Mouse (Mus musculus) frontal cortex, postnatal 25 days (tissue): Measurements from ENCODE around the gene Swsap1.
A peak's percentile ranks its signal among the peaks of the same experiment; 100 is the strongest.

Experiments used
- DNase-seq, 2 experiments: peaks; one replicate each; pipeline ENCODE4 v3.0.0; 2022; ENCODE audit warnings: low spot score in 2 of 2

The Swsap1 gene

GRCm38 (mm10) chr9:21962416-21963059, 7.0 kb downstream of the Swsap1 start:
- DNase-seq: peak in 1 of 2 experiments; percentile 52

GRCm38 (mm10) chr9:21963417-21963816, 7.9 kb downstream of the Swsap1 start, which contains the start of gene Epor:
Gene Epor (minus strand): TSS chr9:21963506.
- no peak for DNase-seq

- DNase-seq: no peak
Observed at GRCm38 (mm10) chr9:21968883-21969282, 13.3 kb downstream of the Swsap1 start.

- DNase-seq: no peak
Observed at GRCm38 (mm10) chr9:21969304-21969703, 13.7 kb downstream of the Swsap1 start.

GRCm38 (mm10) chr9:21976626-21977175, 21.1 kb downstream of the Swsap1 start:
- DNase-seq: no peak

GRCm38 (mm10) chr9:21977331-21977730, 21.8 kb downstream of the Swsap1 start:
- no peak for DNase-seq

- DNase-seq: no peak
Observed at GRCm38 (mm10) chr9:21977972-21978371, 22.4 kb downstream of the Swsap1 start.

- no peak for DNase-seq
Observed at GRCm38 (mm10) chr9:21978398-21979128, 23.0 kb downstream of the Swsap1 start.

GRCm38 (mm10) chr9:21983911-21984310, 28.4 kb downstream of the Swsap1 start:
- DNase-seq: no peak

- DNase-seq: no peak
Observed at GRCm38 (mm10) chr9:21987592-21988342, 32.2 kb downstream of the Swsap1 start.

GRCm38 (mm10) chr9:21988421-21989101, 33.0 kb downstream of the Swsap1 start:
- no peak for DNase-seq

GRCm38 (mm10) chr9:21989230-21990110, 33.9 kb downstream of the Swsap1 start, which contains the start of gene Rgl3:
Gene Rgl3 (minus strand): TSS chr9:21989446.
- no peak for DNase-seq

- DNase-seq: no peak
Observed at GRCm38 (mm10) chr9:21992227-21992626, 36.7 kb downstream of the Swsap1 start.

GRCm38 (mm10) chr9:21996178-21996867, 40.8 kb downstream of the Swsap1 start:
- DNase-seq: no peak

- DNase-seq: no peak
Observed at GRCm38 (mm10) chr9:22000296-22000695, 44.7 kb downstream of the Swsap1 start.

GRCm38 (mm10) chr9:22001633-22002032, 46.1 kb downstream of the Swsap1 start:
- DNase-seq: no peak

- DNase-seq: peak; percentile 96 to 98
Observed at GRCm38 (mm10) chr9:22002194-22003162, 46.9 kb downstream of the Swsap1 start, which contains the start of the genes Ccdc151 and Prkcsh. Gene Ccdc151 (minus strand): TSS chr9:22002634. Gene Prkcsh (plus strand): TSS chr9:22002806.

- no peak for DNase-seq
Observed at GRCm38 (mm10) chr9:22003163-22003554, 47.6 kb downstream of the Swsap1 start.

- DNase-seq: no peak
Observed at GRCm38 (mm10) chr9:22004546-22004945, 49.0 kb downstream of the Swsap1 start.
